Mouse (Mus musculus) liver, embryonic 14.5 days (tissue): ENCODE measurements around the gene Vmn2r83. TPM values are rescaled to one million over a fixed set of nuclear protein-coding genes. Genes with fewer than 3 reads are reported as not detected.
"Not testable (repeated sequence)": the region's sequence is repeated elsewhere in the genome, so short reads cannot be mapped to it uniquely, and the experiment has no call there.

ENCODE experiments used
- ATAC-seq: fragments of 200-750 bp; cut with Nextera tagmentation; 2 replicates; pipeline ENCODE4 v1.8.0; 2017; ENCODE audit warnings: moderate number of reproducible peaks, mild to moderate bottlenecking, moderate library complexity; ENCODE audit not compliant: insufficient read depth
- DNase-seq, 3 experiments: peaks; one replicate each; pipeline ENCODE4 v3.0.0-alpha.2; 2012 to 2013; ENCODE audit warnings: low read depth in 3 of 3, low spot score in 3 of 3
- H3K27ac ChIP-seq: fragments of 300-500 bp; sonication (generic); 2 replicates; pipeline ENCODE4 v1.5.1; 2014; ENCODE audit warnings: moderate library complexity, mild to moderate bottlenecking, control low read depth, inconsistent platforms
- H3K27me3 ChIP-seq: fragments of 300-500 bp; sonication (generic); 2 replicates; pipeline ENCODE4 v1.6.1; 2014; ENCODE audit warnings: mild to moderate bottlenecking, low read length, moderate library complexity; ENCODE audit not compliant: control insufficient read depth, insufficient read depth
- H3K36me3 ChIP-seq: fragments of 300-500 bp; sonication (generic); replicated peaks from 2 replicates; pipeline ENCODE4 v1.6.1; 2014; ENCODE audit warnings: low read depth; ENCODE audit not compliant: control insufficient read depth, insufficient read depth
- H3K4me1 ChIP-seq, 2 experiments: fragments of 200-500 bp in 1 of 2; fragments of 300-500 bp in 1 of 2; sonication (generic) in 1 of 2; replicated peaks; 2 replicates each; pipeline ENCODE4 v1.6.1; 2012 to 2014; ENCODE audit warnings: antibody characterized with exemption in 1 of 2, inconsistent platforms in 1 of 2, low read length in 1 of 2; ENCODE audit not compliant: control insufficient read depth in 2 of 2, insufficient read depth in 2 of 2
- H3K4me2 ChIP-seq: fragments of 300-500 bp; sonication (generic); 2 replicates; pipeline ENCODE4 v1.6.1; 2014; ENCODE audit warnings: low read depth, mild to moderate bottlenecking, control low read depth, moderate library complexity
- H3K4me3 ChIP-seq, 2 experiments: fragments of 200-500 bp in 1 of 2; fragments of 300-500 bp in 1 of 2; sonication (generic) in 1 of 2; 2 replicates each; pipeline ENCODE4 v1.5.1; 2012 to 2014; ENCODE audit warnings: low read depth in 2 of 2, low read length in 2 of 2, mild to moderate bottlenecking in 2 of 2, control low read depth in 1 of 2, inconsistent platforms in 1 of 2, moderate library complexity in 1 of 2; ENCODE audit not compliant: insufficient read depth in 1 of 2
- H3K9ac ChIP-seq: fragments of 300-500 bp; sonication (generic); replicated peaks from 2 replicates; pipeline ENCODE4 v1.6.1; 2014; ENCODE audit warnings: mild to moderate bottlenecking, control low read depth, moderate library complexity
- H3K9me3 ChIP-seq: fragments of 300-500 bp; sonication (generic); 2 replicates; pipeline ENCODE4 v1.6.1; 2016; ENCODE audit warnings: low read length, mixed read lengths; ENCODE audit not compliant: control insufficient read depth
- CTCF ChIP-seq: IDR thresholded peaks from 2 replicates; pipeline ENCODE4 v1.5.1; 2016; ENCODE audit warnings: antibody characterized with exemption, low read depth, control low read depth
- EP300 ChIP-seq: IDR thresholded peaks from 2 replicates; pipeline ENCODE4 v1.6.1; 2016; ENCODE audit warnings: antibody characterized with exemption, low read depth
- WGBS: fragments of 180-500 bp; shearing (Covaris S2); extraction: QIAGEN DNeasy Blood & Tissue Kit; methylation state at CpG from one replicate; pipeline ENCODE4 v1.1.7; 2014; ENCODE audit not compliant: insufficient replicate concordance; 5-methylcytosine and 5-hydroxymethylcytosine counted together
- polyA plus RNA-seq, 2 experiments: library from polyadenylated mRNA; depleted of rRNA in 1 of 2; stranded (reverse) in 1 of 2; unstranded in 1 of 2; fragments of >200 nt; fragmentation: Nextera tagmentation in 1 of 2; extraction: Ambion mirVana in 1 of 2; gene quantifications; 2 replicates each; pipeline versions ENCODE4 v1.2.1 to v1.2.3; 2012 to 2014

Vmn2r83 gene
- polyA plus RNA-seq (2012; rRNA removed) (not detected in 2 replicates), polyA plus RNA-seq (2014; fragmentation: Nextera tagmentation; extraction: Ambion mirVana) (not detected in 2 replicates)

- ATAC-seq, result no peak
- no peak within 1 kb of the TSS for H3K4me3 ChIP-seq
- DNase-seq, result no peak
Observed at GRCm38 (mm10) chr10:79468431-79468830, at the start of gene Vmn2r83. Gene Vmn2r83, plus strand, starts transcription at chr10:79468731.

GRCm38 (mm10) chr10:79435141-79435820 is 33.2 kb upstream of the Vmn2r83 start:
- H3K27me3 ChIP-seq, H3K36me3 ChIP-seq, H3K4me3 ChIP-seq, H3K4me2 ChIP-seq, H3K27ac ChIP-seq, H3K4me1 ChIP-seq, ATAC-seq, H3K9me3 ChIP-seq, H3K9ac ChIP-seq, DNase-seq: not testable (repeated sequence)
- 71% methylated on average over 23 of the region's 23 CpGs for WGBS

More at GRCm38 (mm10) chr10:79468431-79468830, at the start of gene Vmn2r83:
- no peak for TF ChIP-seq CTCF
- no peak for TF ChIP-seq EP300
- H3K4me2 ChIP-seq, result no peak within 1 kb of the TSS
- H3K27ac ChIP-seq, result no peak within 1 kb of the TSS
- no peaks in the 10 kb centered on the region for H3K9me3 ChIP-seq
- no peaks in the 10 kb centered on the region for H3K4me1 ChIP-seq
- no peaks in the 10 kb centered on the region for H3K27me3 ChIP-seq
- no peak within 1 kb of the TSS for H3K9ac ChIP-seq
- H3K36me3 ChIP-seq, result no peaks in the 10 kb centered on the region

GRCm38 (mm10) chr10:79495886-79496285 is 27.4 kb downstream of the Vmn2r83 start:
- no peaks in the 10 kb centered on the region for H3K9me3 ChIP-seq
- H3K27me3 ChIP-seq, result no peaks in the 10 kb centered on the region
- H3K4me1 ChIP-seq, result no peaks in the 10 kb centered on the region
- no peak overlapping the region for H3K27ac ChIP-seq
- ATAC-seq, result no peak
- no peak for DNase-seq
- TF ChIP-seq EP300, result no peak
- no peak for TF ChIP-seq CTCF
- no peak overlapping the region for H3K4me2 ChIP-seq
- H3K9ac ChIP-seq, result no peak overlapping the region
- 35% methylated on average over 3 of the region's 3 CpGs for WGBS
- no peaks in the 10 kb centered on the region for H3K36me3 ChIP-seq
- no peak overlapping the region for H3K4me3 ChIP-seq

- Histone ChIP-seq H3K36me3 (no peaks in the 10 kb centered on the region), H3K9ac (no peak overlapping the region), H3K27ac (no peak overlapping the region), H3K9me3 (no peaks in the 10 kb centered on the region), H3K27me3 (no peaks in the 10 kb centered on the region), H3K4me1 (no peaks in the 10 kb centered on the region), H3K4me2 (no peak overlapping the region), H3K4me3 (no peak overlapping the region)
- DNase-seq (no peak), ATAC-seq (no peak)
- WGBS, result 23% methylated on average over 2 of the region's 2 CpGs
- no peak for TF ChIP-seq CTCF
- TF ChIP-seq EP300, result no peak
Observed at GRCm38 (mm10) chr10:79496701-79497288, 28.3 kb downstream of the Vmn2r83 start.

GRCm38 (mm10) chr10:79502830-79503644 is 34.5 kb downstream of the Vmn2r83 start:
- Histone ChIP-seq H3K27ac (no peak overlapping the region), H3K27me3 (no peaks in the 10 kb centered on the region), H3K4me1 (no peaks in the 10 kb centered on the region; a peak in 1 of 4 replicates), H3K4me3 (no peak overlapping the region), H3K9ac (no peak overlapping the region), H3K4me2 (no peak overlapping the region), H3K36me3 (no peaks in the 10 kb centered on the region), H3K9me3 (no peaks in the 10 kb centered on the region)
- ATAC-seq (no peak), DNase-seq (no peak)
- TF ChIP-seq CTCF (0 out of 2 replicates have a peak, but pooled peaks have one; percentile 13), EP300 (no peak)
- WGBS, result 43% methylated on average over 6 of the region's 6 CpGs
